Mouse (Mus musculus): ENCODE measurements around the gene Sik2. TPM values are rescaled to one million over a fixed set of nuclear protein-coding genes. Genes with fewer than 3 reads are reported as not detected.

Sik2 gene
- polyA plus RNA-seq, 1 experiment, result 17.3 TPM

DNA sequence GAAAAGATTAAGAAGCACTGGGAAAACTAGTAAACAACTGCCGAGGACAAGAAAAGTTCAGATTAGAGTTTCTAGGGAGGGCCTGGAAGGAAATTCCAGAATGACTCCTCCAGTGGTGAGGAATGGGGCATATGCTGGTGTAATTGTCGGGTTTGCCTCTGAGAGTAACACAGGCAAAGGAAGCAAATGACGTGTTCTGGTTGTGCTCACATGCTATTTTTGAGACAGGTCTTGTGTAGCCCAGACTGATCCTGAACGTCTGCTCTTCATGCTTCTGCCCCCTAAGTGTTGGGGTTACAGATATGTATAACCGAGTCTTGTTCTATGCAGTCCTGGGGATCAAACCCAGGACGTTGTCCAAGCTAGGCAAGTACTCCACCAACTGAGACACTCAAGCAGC, 22.7 kb upstream of the Sik2 start:
- no peak overlapping the region for H3K4me3 ChIP-seq (replicated peaks; ENCODE audit: control insufficient read depth, low read depth, low read length)
- 73% methylated on average over 6 of the region's 6 CpGs for WGBS
- H3K4me1 ChIP-seq (ENCODE audit: control insufficient read depth, insufficient read depth, low read length), result peaks cover 1% of the 10 kb centered on the region
- no peak for TF ChIP-seq CTCF (IDR thresholded peaks at IDR 0.05; ENCODE audit: control insufficient read depth, insufficient read depth, low read length)
- TF ChIP-seq POLR2A (IDR thresholded peaks at IDR 0.05; ENCODE audit: borderline replicate concordance, control insufficient read depth, low read depth, low read length), result no peak
- H3K27ac ChIP-seq (ENCODE audit: control insufficient read depth, insufficient read depth, low read depth, low read length, poor library complexity), result no peak overlapping the region

DNA sequence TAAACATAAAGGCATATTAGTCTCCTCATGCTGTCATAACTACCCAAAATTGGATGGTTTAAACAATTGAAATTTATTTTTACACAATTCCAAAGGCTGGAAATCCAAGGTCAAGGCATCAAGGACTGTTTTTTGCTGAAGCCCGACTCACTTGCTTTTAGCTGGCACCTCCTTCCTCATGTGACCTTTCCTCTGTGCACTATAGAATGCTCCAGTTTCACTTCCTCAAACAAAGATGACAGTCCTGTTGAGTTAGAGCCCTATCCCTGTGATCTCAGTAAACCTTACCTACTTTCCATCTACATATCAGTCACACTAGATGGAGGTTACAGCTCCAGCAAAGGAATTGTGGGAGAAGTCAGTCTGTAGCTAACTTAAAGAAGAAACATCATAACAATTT, 21.3 kb upstream of the Sik2 start:
- no peak overlapping the region for H3K27ac ChIP-seq (ENCODE audit: control insufficient read depth, insufficient read depth, low read depth, low read length, poor library complexity)
- TF ChIP-seq CTCF (IDR thresholded peaks at IDR 0.05; ENCODE audit: control insufficient read depth, insufficient read depth, low read length), result no peak
- no peak for TF ChIP-seq POLR2A (IDR thresholded peaks at IDR 0.05; ENCODE audit: borderline replicate concordance, control insufficient read depth, low read depth, low read length)
- 2% methylated on average over 1 of the region's 1 CpGs for WGBS

DNA sequence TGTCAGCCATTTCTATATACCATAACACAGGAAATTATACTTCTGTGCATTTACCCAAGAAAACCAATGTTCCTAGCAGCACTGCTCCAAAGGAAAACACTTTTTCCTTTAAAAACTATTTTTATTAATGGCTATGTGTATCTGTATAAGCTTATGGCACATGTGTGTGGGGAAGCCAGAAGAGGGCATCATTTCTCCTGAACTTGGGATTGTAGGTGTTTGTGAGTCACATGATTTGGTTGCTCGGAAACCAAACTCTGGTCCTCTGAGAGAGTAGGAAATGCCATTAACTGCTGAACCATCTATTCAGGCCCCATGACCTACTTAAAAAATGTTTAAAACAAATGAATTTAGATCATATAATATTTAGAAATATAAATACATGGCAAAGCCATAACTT, 18.1 kb upstream of the Sik2 start:
- peaks cover under 1% of the 10 kb centered on the region; the same call in 1 of the 2 replicates for H3K4me1 ChIP-seq (ENCODE audit: control insufficient read depth, insufficient read depth, low read length)
- 84% methylated on average over 1 of the region's 1 CpGs for WGBS

More for the DNA sequence above, 21.3 kb upstream of the Sik2 start:
- peaks cover 1% of the 10 kb centered on the region for H3K4me1 ChIP-seq (ENCODE audit: control insufficient read depth, insufficient read depth, low read length)
- H3K4me3 ChIP-seq (replicated peaks; ENCODE audit: control insufficient read depth, low read depth, low read length), result no peak overlapping the region

DNA sequence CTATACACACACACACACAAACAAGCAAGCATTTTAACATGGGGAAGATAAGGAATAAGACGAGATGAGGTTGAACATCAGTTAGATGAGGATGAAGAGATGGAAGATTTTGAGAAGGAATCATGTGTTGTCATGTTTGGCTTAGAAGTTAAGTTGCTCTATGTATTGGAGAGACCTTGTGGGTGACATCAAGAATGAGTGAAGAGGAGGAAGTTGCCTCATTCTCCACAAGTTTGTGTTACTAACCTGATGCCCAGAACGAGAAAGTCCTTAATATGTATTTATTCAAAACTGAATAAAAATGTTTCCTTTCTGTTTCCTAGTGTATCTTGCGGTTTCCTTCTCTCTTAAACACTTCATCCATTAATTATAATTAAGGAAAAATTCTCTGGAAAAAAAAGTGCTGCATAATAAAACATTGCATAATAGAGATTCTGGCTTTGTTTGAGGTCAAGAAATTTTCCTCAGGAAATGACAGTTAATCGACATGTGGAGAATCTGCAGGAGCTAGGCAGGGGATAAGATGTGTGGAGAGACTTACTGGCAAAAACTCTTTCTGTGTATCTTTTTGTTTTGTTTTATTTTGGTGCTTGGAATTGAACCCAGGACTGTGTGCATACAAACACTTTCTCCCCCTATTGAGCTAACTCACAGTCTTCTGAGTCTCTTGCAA, 12.4 kb upstream of the Sik2 start:
- no peaks in the 10 kb centered on the region; the same call in 1 of the 2 replicates for H3K4me1 ChIP-seq (ENCODE audit: control insufficient read depth, insufficient read depth, low read length)
- H3K27ac ChIP-seq (ENCODE audit: control insufficient read depth, insufficient read depth, low read depth, low read length, poor library complexity), result no peak overlapping the region
- WGBS, result 25% methylated on average over 4 of the region's 4 CpGs
- H3K4me3 ChIP-seq (replicated peaks; ENCODE audit: control insufficient read depth, low read depth, low read length), result no peak overlapping the region
- TF ChIP-seq CTCF (IDR thresholded peaks at IDR 0.05; ENCODE audit: control insufficient read depth, insufficient read depth, low read length) (no peak), POLR2A (IDR thresholded peaks at IDR 0.05; ENCODE audit: borderline replicate concordance, control insufficient read depth, low read depth, low read length) (no peak)

More for the DNA sequence above, 18.1 kb upstream of the Sik2 start:
- TF ChIP-seq POLR2A (IDR thresholded peaks at IDR 0.05; ENCODE audit: borderline replicate concordance, control insufficient read depth, low read depth, low read length) (no peak), CTCF (IDR thresholded peaks at IDR 0.05; ENCODE audit: control insufficient read depth, insufficient read depth, low read length) (no peak)
- H3K27ac ChIP-seq (ENCODE audit: control insufficient read depth, insufficient read depth, low read depth, low read length, poor library complexity), result no peak overlapping the region
- no peak overlapping the region for H3K4me3 ChIP-seq (replicated peaks; ENCODE audit: control insufficient read depth, low read depth, low read length)

DNA sequence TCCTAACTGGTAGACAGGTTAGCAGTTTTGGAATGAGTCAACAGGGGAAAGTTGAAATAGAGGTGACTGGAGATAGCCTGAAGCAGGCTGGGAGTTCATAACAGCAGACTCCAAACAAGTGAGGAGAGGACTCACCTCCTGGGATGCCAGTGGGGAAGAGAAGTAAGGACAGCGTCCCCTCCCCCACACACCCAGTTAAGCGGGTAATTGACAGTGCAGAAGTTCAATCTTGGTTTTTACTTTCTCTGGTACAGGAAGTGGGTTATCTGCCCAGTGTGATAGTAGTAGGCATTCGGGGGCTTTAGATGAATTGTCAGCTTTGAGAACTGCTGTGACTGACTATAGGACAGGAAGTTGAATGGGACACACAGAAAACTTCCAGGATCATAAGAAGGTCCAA, 11.5 kb upstream of the Sik2 start:
- 4% methylated on average over 3 of the region's 3 CpGs for WGBS
- Histone ChIP-seq H3K4me1 (ENCODE audit: control insufficient read depth, insufficient read depth, low read length) (no peaks in the 10 kb centered on the region; the same call in 1 of the 2 replicates), H3K27ac (ENCODE audit: control insufficient read depth, insufficient read depth, low read depth, low read length, poor library complexity) (no peak overlapping the region), H3K4me3 (replicated peaks; ENCODE audit: control insufficient read depth, low read depth, low read length) (no peak overlapping the region)
- TF ChIP-seq CTCF (IDR thresholded peaks at IDR 0.05; ENCODE audit: control insufficient read depth, insufficient read depth, low read length) (no peak), POLR2A (IDR thresholded peaks at IDR 0.05; ENCODE audit: borderline replicate concordance, control insufficient read depth, low read depth, low read length) (no peak)

DNA sequence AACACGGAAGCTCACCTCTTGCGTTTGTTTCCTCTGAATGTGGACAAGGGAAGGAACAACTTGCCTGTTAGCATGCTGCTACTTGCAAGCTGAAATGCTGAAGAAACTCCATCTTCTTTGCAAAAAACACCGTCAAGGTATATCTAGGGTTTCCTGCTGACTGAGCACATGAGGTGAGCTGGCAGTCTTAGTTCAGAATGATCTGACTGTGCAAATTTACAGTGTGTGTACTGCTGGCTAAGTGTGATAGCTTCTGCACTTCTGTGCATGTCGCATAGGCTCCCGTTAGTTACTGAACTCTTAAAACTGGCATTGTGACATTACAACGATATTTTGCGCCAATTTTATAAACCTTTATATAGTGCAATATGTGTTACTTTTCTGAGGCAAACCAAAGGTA, 10.8 kb upstream of the Sik2 start:
- WGBS, result 26% methylated on average over 7 of the region's 7 CpGs
- no peak overlapping the region for H3K27ac ChIP-seq (ENCODE audit: control insufficient read depth, insufficient read depth, low read depth, low read length, poor library complexity)
- H3K4me3 ChIP-seq (replicated peaks; ENCODE audit: control insufficient read depth, low read depth, low read length), result no peak overlapping the region
- TF ChIP-seq CTCF (IDR thresholded peaks at IDR 0.05; ENCODE audit: control insufficient read depth, insufficient read depth, low read length) (no peak), POLR2A (IDR thresholded peaks at IDR 0.05; ENCODE audit: borderline replicate concordance, control insufficient read depth, low read depth, low read length) (no peak)
- no peaks in the 10 kb centered on the region; the same call in 1 of the 2 replicates for H3K4me1 ChIP-seq (ENCODE audit: control insufficient read depth, insufficient read depth, low read length)

DNA sequence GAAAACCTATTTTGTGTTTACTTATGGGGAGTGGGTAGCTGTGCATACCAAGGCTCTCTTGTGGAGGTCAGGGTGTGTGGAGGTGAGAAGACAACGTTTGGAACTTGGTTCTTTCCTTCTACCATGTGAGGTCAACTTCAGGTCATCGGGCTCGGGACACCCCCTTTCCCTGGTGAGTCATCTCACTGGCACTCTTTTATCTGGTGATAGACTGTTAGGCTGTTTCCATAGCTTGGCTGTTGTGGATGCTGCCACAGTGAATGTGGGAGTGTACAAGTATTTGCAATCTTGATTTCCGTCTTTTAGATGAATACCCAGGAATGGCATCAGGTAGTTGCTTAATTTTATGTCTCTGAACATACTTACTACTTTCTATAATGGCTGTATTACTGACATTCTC, 6.9 kb upstream of the Sik2 start:
- no peak overlapping the region for H3K4me3 ChIP-seq (replicated peaks; ENCODE audit: control insufficient read depth, low read depth, low read length)
- no peak overlapping the region for H3K27ac ChIP-seq (ENCODE audit: control insufficient read depth, insufficient read depth, low read depth, low read length, poor library complexity)
- no peaks in the 10 kb centered on the region; the same call in 1 of the 2 replicates for H3K4me1 ChIP-seq (ENCODE audit: control insufficient read depth, insufficient read depth, low read length)
- TF ChIP-seq POLR2A (IDR thresholded peaks at IDR 0.05; ENCODE audit: borderline replicate concordance, control insufficient read depth, low read depth, low read length) (no peak), CTCF (IDR thresholded peaks at IDR 0.05; ENCODE audit: control insufficient read depth, insufficient read depth, low read length) (no peak)
- 44% methylated on average over 4 of the region's 4 CpGs for WGBS

DNA sequence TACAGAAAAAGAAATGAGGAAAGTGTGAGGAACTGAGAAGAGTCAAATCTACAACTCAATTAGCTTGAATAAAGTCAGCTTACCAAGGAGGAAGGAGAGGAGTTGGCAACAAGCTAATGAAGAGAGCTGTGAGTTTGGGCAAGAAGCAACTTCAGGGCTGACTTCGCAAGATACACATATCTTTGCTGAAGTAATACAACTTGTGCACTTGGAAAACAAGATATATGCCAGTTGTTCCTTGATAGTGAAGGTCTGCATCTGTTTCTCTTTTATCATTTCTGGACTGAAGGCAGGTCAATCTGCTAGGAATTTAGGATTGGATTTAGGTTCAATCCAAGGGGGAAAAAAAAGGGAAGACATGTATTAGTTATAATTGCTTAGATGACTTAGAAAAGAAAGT, 4.8 kb upstream of the Sik2 start:
- no peaks in the 10 kb centered on the region for H3K4me1 ChIP-seq (ENCODE audit: control insufficient read depth, insufficient read depth, low read length)
- no peak overlapping the region for H3K4me3 ChIP-seq (replicated peaks; ENCODE audit: control insufficient read depth, low read depth, low read length)
- no peak overlapping the region for H3K27ac ChIP-seq (ENCODE audit: control insufficient read depth, insufficient read depth, low read depth, low read length, poor library complexity)
- TF ChIP-seq POLR2A (IDR thresholded peaks at IDR 0.05; ENCODE audit: borderline replicate concordance, control insufficient read depth, low read depth, low read length), result no peak
- TF ChIP-seq CTCF (IDR thresholded peaks at IDR 0.05; ENCODE audit: control insufficient read depth, insufficient read depth, low read length), result no peak
- 55% methylated on average over 1 of the region's 1 CpGs for WGBS

DNA sequence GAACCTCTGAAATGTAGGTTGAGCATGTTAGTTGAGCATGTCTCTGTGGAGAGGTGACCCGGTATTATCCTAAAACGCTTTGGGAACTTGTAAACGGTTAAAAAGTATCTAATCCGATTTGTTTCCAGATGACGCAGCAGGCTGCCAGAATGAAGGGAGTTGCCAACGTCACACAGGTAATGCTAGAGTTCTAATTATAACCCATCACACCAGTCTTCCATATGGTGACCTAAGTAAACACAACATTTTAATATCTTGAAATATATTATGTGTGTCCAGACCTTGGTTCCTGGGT, 730 bp upstream of the Sik2 start:
- no peak overlapping the region for H3K4me3 ChIP-seq (replicated peaks; ENCODE audit: control insufficient read depth, low read depth, low read length)
- no peak overlapping the region for H3K27ac ChIP-seq (ENCODE audit: control insufficient read depth, insufficient read depth, low read depth, low read length, poor library complexity)
- WGBS, result 10% methylated on average over 6 of the region's 6 CpGs
- no peaks in the 10 kb centered on the region for H3K4me1 ChIP-seq (ENCODE audit: control insufficient read depth, insufficient read depth, low read length)
- TF ChIP-seq CTCF (IDR thresholded peaks at IDR 0.05; ENCODE audit: control insufficient read depth, insufficient read depth, low read length), result no peak
- TF ChIP-seq POLR2A (IDR thresholded peaks at IDR 0.05; ENCODE audit: borderline replicate concordance, control insufficient read depth, low read depth, low read length), result no peak
